Mouse (Mus musculus) spleen, adult 2 months (tissue): ENCODE results near the gene Atp6v1e2.

Experiments
- CTCF ChIP-seq: fragments of 200-500 bp; IDR thresholded peaks from 2 replicates; pipeline ENCODE4 v1.5.1; 2011; ENCODE audit warnings: mild to moderate bottlenecking, inconsistent platforms; ENCODE audit not compliant: insufficient read depth, insufficient read length, insufficient replicate concordance; ENCODE audit errors: extremely low read depth
- POLR2A ChIP-seq: fragments of 200-500 bp; IDR thresholded peaks from 2 replicates; pipeline ENCODE4 v1.6.1; 2011; ENCODE audit warnings: low read depth, low read length, inconsistent platforms

GRCm38 (mm10) chr17:86982497-86982896 is 34.8 kb upstream of the Atp6v1e2 start:
- TF ChIP-seq CTCF (no peak), POLR2A (no peak)
